Mouse (Mus musculus): Measurements from ENCODE around the gene Stk32c. TPM values are rescaled to one million over a fixed set of nuclear protein-coding genes. Genes with fewer than 3 reads are reported as not detected.
A peak's percentile ranks its signal among the peaks of the same experiment; 100 is the strongest.

Gene Stk32c
- polyA plus RNA-seq, 2 experiments = 0.32 to 4.1 TPM

DNA sequence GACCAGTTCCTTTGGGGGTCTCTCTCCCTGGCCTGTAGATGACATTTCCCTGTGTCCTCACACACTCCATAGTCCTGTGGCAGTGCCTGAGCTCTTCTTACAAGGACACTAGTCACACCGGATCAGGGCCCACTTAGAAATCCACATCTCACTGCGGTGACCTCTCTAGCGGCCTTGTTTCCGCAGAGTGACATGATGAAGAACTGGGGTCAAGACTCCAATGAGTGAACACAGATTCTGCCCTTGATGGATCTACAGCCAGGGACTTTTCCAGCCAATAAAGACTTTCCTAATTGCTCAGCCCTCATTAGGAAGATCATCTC lies 4.4 kb downstream of the Stk32c start:
- no peak for TF ChIP-seq POLR2A (IDR thresholded peaks at IDR 0.05; ENCODE audit: borderline replicate concordance, extremely low read depth, insufficient read depth, insufficient read length)
- WGBS = 67% methylated on average over 4 of the region's 4 CpGs

DNA sequence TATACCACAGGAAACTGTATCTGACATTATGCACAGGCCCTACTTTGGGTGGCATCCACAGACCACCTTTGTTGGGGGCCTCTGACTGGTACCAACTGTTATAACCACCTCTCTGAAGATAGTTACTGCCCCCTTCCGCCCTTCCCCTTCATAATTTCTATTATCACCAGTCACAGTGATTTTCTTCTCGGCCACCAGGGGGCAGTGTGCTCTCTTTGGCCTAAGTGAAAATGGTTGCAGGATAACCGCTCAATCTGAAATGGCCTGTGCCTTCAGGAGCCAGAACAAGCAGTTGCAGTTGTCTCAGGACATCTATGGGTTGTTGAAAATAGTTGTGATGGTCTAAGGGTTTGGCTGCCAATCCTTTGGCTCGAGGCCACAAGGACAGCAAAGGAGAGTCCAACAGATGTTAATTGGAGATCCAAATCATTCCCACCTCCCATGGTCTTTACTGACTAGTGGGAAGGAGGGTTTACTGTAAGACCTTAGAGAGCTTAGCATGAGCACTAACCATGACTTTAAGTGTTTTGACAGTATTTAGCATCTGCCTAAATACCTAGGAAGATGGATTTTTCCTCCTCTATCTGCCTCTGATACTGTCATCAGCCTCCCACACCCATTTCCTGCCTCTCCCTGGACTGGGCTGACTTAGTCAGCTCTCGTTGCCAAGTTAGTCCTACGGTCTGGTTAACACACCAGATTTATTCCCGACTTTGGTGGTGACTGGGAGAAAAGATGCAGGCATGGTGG lies 4.9 kb downstream of the Stk32c start:
- Histone ChIP-seq H3K4me3 (replicated peaks; ENCODE audit: low read length) (no peak overlapping the region), H3K4me2 (replicated peaks; ENCODE audit: low read depth, low read length, severe bottlenecking) (no peak overlapping the region), H3K9me3 (ENCODE audit: control insufficient read depth, low read length) (no peaks in the 10 kb centered on the region), H3K4me1 (ENCODE audit: control insufficient read depth, insufficient read depth, low read length) (peaks cover 4% of the 10 kb centered on the region), H3K27me3 (ENCODE audit: control insufficient read depth, insufficient read depth, low read length) (no peaks in the 10 kb centered on the region), H3K9ac (ENCODE audit: low read depth, low read length, severe bottlenecking) (no peak overlapping the region), H3K36me3 (ENCODE audit: control insufficient read depth, insufficient read depth, low read length) (no peaks in the 10 kb centered on the region), H3K27ac (replicated peaks; ENCODE audit: low read depth, low read length) (no peak overlapping the region)
- ATAC-seq (ENCODE audit: low FRiP score, low read depth) (no peak), DNase-seq (ENCODE audit: low spot score) (peak; percentile 37)
- 28% methylated on average over 7 of the region's 7 CpGs for WGBS
- no peak for TF ChIP-seq POLR2A (IDR thresholded peaks at IDR 0.05; ENCODE audit: borderline replicate concordance, extremely low read depth, insufficient read depth, insufficient read length)

More for the DNA sequence above, 4.4 kb downstream of the Stk32c start:
- Histone ChIP-seq H3K9ac (ENCODE audit: low read depth, low read length, severe bottlenecking) (no peak overlapping the region), H3K27me3 (ENCODE audit: control insufficient read depth, insufficient read depth, low read length) (no peaks in the 10 kb centered on the region), H3K4me1 (ENCODE audit: control insufficient read depth, insufficient read depth, low read length) (peaks cover 4% of the 10 kb centered on the region), H3K27ac (replicated peaks; ENCODE audit: low read depth, low read length) (no peak overlapping the region), H3K4me3 (replicated peaks; ENCODE audit: low read length) (no peak overlapping the region), H3K4me2 (replicated peaks; ENCODE audit: low read depth, low read length, severe bottlenecking) (no peak overlapping the region), H3K36me3 (ENCODE audit: control insufficient read depth, insufficient read depth, low read length) (no peaks in the 10 kb centered on the region), H3K9me3 (ENCODE audit: control insufficient read depth, low read length) (no peaks in the 10 kb centered on the region)
- DNase-seq (ENCODE audit: low spot score) = no peak
- no peak for ATAC-seq (ENCODE audit: low FRiP score, low read depth)

DNA sequence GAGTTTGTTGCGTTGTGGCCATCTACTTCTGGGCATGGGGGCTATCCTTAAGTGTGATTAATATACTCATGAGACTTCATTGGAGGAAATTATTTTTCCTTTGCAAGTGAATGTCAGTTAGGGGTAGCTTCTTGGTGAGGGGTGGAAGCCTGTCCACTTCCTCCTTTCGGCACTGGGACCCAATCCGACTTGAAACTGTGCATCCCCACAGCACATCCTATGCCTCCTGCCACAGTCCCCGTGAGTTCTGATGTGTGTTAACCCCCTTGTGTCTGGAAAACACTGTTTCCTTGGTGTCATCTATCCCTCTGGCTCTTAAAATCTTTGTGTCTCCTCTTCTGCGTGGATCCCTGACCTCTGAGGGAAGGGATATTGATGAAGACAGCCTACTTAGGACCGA lies 11.9 kb downstream of the Stk32c start:
- no peak for ATAC-seq (ENCODE audit: low FRiP score, low read depth)
- H3K4me3 ChIP-seq (replicated peaks; ENCODE audit: low read length) = no peak overlapping the region
- no peaks in the 10 kb centered on the region for H3K27me3 ChIP-seq (ENCODE audit: control insufficient read depth, insufficient read depth, low read length)
- 48% methylated on average over 6 of the region's 6 CpGs for WGBS
- H3K36me3 ChIP-seq (ENCODE audit: control insufficient read depth, insufficient read depth, low read length) = no peaks in the 10 kb centered on the region
- no peak overlapping the region for H3K4me2 ChIP-seq (replicated peaks; ENCODE audit: low read depth, low read length, severe bottlenecking)
- no peak overlapping the region for H3K9ac ChIP-seq (ENCODE audit: low read depth, low read length, severe bottlenecking)
- no peak for DNase-seq (ENCODE audit: low spot score)
- no peaks in the 10 kb centered on the region for H3K4me1 ChIP-seq (ENCODE audit: control insufficient read depth, insufficient read depth, low read length)
- no peaks in the 10 kb centered on the region for H3K9me3 ChIP-seq (ENCODE audit: control insufficient read depth, low read length)
- H3K27ac ChIP-seq (replicated peaks; ENCODE audit: low read depth, low read length) = no peak overlapping the region
- TF ChIP-seq POLR2A (IDR thresholded peaks at IDR 0.05; ENCODE audit: borderline replicate concordance, extremely low read depth, insufficient read depth, insufficient read length) = no peak

DNA sequence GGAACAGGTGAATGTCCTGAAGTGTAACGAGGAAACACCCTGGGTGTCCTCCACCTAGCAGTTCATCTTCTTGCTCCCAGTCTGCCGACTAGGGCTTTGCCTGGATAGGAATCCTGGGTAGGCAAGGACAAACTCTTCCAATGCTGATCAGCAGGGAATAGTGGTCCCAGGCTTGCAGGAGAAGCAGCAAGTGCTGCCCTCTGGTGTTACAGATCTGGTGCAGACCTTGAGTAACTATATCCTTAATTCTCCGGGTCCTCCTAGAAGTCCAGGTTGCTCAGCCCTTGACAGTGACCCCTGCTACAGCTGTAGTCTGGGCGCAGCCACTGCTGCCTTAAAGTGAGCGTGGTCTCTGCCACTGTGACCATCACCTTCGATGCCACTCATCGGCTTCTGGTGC lies 13.0 kb downstream of the Stk32c start:
- H3K36me3 ChIP-seq (ENCODE audit: control insufficient read depth, insufficient read depth, low read length) = no peaks in the 10 kb centered on the region
- no peak overlapping the region for H3K27ac ChIP-seq (replicated peaks; ENCODE audit: low read depth, low read length)
- ATAC-seq (ENCODE audit: low FRiP score, low read depth) (no peak), DNase-seq (ENCODE audit: low spot score) (peak; percentile 80)
- H3K4me3 ChIP-seq (replicated peaks; ENCODE audit: low read length) = no peak overlapping the region
- H3K4me2 ChIP-seq (replicated peaks; ENCODE audit: low read depth, low read length, severe bottlenecking) = no peak overlapping the region
- TF ChIP-seq POLR2A (IDR thresholded peaks at IDR 0.05; ENCODE audit: borderline replicate concordance, extremely low read depth, insufficient read depth, insufficient read length) = no peak
- no peaks in the 10 kb centered on the region for H3K4me1 ChIP-seq (ENCODE audit: control insufficient read depth, insufficient read depth, low read length)
- 29% methylated on average over 7 of the region's 7 CpGs for WGBS
- no peaks in the 10 kb centered on the region for H3K27me3 ChIP-seq (ENCODE audit: control insufficient read depth, insufficient read depth, low read length)
- H3K9ac ChIP-seq (ENCODE audit: low read depth, low read length, severe bottlenecking) = no peak overlapping the region
- no peaks in the 10 kb centered on the region for H3K9me3 ChIP-seq (ENCODE audit: control insufficient read depth, low read length)

DNA sequence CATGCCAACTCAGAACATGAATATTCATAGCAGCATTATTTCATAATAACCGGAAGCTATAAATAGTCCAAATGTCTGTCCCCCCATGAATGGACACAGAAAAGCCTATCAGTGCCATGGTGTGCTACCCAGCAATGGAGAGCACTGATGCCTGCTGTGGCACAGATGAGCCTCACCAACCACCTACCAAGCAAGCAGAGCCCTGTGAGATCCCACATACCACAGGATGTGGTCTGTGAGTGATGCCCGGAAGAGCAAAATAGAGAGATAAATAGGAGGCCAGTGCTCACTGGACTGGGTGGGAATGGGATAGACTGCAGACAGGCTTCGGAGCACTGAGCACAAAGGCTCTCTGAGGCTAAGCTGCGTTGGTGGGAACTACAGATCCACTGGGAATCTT lies 16.1 kb downstream of the Stk32c start:
- 78% methylated on average over 4 of the region's 4 CpGs for WGBS
- Histone ChIP-seq H3K4me1 (ENCODE audit: control insufficient read depth, insufficient read depth, low read length) (no peaks in the 10 kb centered on the region), H3K36me3 (ENCODE audit: control insufficient read depth, insufficient read depth, low read length) (no peaks in the 10 kb centered on the region), H3K4me3 (replicated peaks; ENCODE audit: low read length) (no peak overlapping the region), H3K4me2 (replicated peaks; ENCODE audit: low read depth, low read length, severe bottlenecking) (no peak overlapping the region), H3K27me3 (ENCODE audit: control insufficient read depth, insufficient read depth, low read length) (no peaks in the 10 kb centered on the region), H3K9me3 (ENCODE audit: control insufficient read depth, low read length) (no peaks in the 10 kb centered on the region), H3K27ac (replicated peaks; ENCODE audit: low read depth, low read length) (no peak overlapping the region), H3K9ac (ENCODE audit: low read depth, low read length, severe bottlenecking) (no peak overlapping the region)
- ATAC-seq (ENCODE audit: low FRiP score, low read depth) (no peak), DNase-seq (ENCODE audit: low spot score) (no peak)
- no peak for TF ChIP-seq POLR2A (IDR thresholded peaks at IDR 0.05; ENCODE audit: borderline replicate concordance, extremely low read depth, insufficient read depth, insufficient read length)
